Mouse (Mus musculus) thymus, adult 2 months (tissue): ENCODE measurements around the gene Ripply1. TPM values are rescaled to one million over a fixed set of nuclear protein-coding genes. Genes with fewer than 3 reads are reported as not detected.

Experiments
- DNase-seq: peaks from one replicate; pipeline ENCODE4 v3.0.0; 2021
- H3K27ac ChIP-seq: fragments of 200-500 bp; 2 replicates; pipeline ENCODE4 v1.5.1; 2012; ENCODE audit warnings: low read length, control low read depth; ENCODE audit not compliant: control insufficient read depth, insufficient read depth
- H3K27me3 ChIP-seq: fragments of 200-500 bp; 2 replicates; pipeline ENCODE4 v1.6.1; 2012; ENCODE audit warnings: mild to moderate bottlenecking, low read length, moderate library complexity, mixed read lengths; ENCODE audit not compliant: control insufficient read depth, insufficient read depth
- H3K36me3 ChIP-seq: fragments of 200-500 bp; 2 replicates; pipeline ENCODE4 v1.6.1; 2012; ENCODE audit warnings: mild to moderate bottlenecking, low read length, moderate library complexity; ENCODE audit not compliant: control insufficient read depth, insufficient read depth
- H3K4me1 ChIP-seq: fragments of 200-500 bp; replicated peaks from 2 replicates; pipeline ENCODE4 v1.6.1; 2012; ENCODE audit warnings: low read length; ENCODE audit not compliant: control insufficient read depth, insufficient read depth
- H3K4me3 ChIP-seq: fragments of 200-500 bp; 2 replicates; pipeline ENCODE4 v1.5.1; 2012; ENCODE audit warnings: mild to moderate bottlenecking, low read length, control low read depth, moderate library complexity; ENCODE audit not compliant: control insufficient read depth, insufficient read depth
- CTCF ChIP-seq: fragments of 200-500 bp; IDR thresholded peaks from 2 replicates; pipeline ENCODE4 v1.5.1; 2012; ENCODE audit warnings: mild to moderate bottlenecking, control low read depth, low read length, moderate library complexity, borderline replicate concordance; ENCODE audit not compliant: control insufficient read depth, poor library complexity, insufficient read depth; ENCODE audit errors: extremely low read depth
- POLR2A ChIP-seq: fragments of 200-500 bp; IDR thresholded peaks from 2 replicates; pipeline ENCODE4 v1.6.1; 2012; ENCODE audit warnings: mild to moderate bottlenecking, low read length, control low read depth, moderate library complexity; ENCODE audit not compliant: control insufficient read depth, poor library complexity, insufficient read depth; ENCODE audit errors: extremely low read depth
- WGBS: fragments of 180-500 bp; shearing (Covaris S2); methylation state at CpG from one replicate; pipeline ENCODE4 v1.1.7; 2018; 5-methylcytosine and 5-hydroxymethylcytosine counted together
- polyA plus RNA-seq: library from polyadenylated mRNA; depleted of rRNA; stranded (reverse); fragments of >200 nt; gene quantifications from 2 replicates; pipeline ENCODE4 v1.2.3, GENCODE M21; 2012; rRNA removed

Ripply1 gene
- polyA plus RNA-seq, 1 experiment = 0.22 TPM

DNA sequence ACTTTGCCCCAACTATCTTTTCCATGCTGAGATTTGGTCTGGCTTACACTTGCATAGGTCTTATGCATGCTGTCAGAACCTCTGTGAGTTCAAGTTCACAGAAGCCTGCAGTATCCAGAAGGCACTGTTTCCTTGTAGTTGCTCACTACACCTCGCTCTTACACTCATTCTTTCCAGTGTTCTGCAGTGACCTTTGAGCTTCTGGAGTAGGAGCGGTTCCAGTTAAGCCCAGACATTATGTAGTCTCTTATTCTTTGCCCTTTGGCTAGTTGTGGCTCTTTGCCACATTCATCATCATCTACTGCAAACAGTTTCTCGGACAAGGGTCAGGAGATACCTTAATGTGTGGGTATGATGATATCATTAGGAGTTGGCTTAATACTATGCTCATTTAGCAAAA is 51.6 kb downstream of the Ripply1 start:
- WGBS = 98% methylated on average over 3 of the region's 3 CpGs
- no peaks in the 10 kb centered on the region for H3K4me1 ChIP-seq
- no peak for TF ChIP-seq POLR2A
- TF ChIP-seq CTCF = no peak
- no peaks in the 10 kb centered on the region for H3K36me3 ChIP-seq
- H3K4me3 ChIP-seq = no peak overlapping the region
- no peak for DNase-seq
- no peaks in the 10 kb centered on the region for H3K27me3 ChIP-seq
- H3K27ac ChIP-seq = no peak overlapping the region

Other genes with a start within 250 kb of the Ripply1 start
- gene Rnf128, start 219.0 kb downstream of the Ripply1 start, polyA plus RNA-seq = 4.0 and 4.1 TPM in 2 replicates
- gene Tbc1d8b, start 97.4 kb downstream of the Ripply1 start, polyA plus RNA-seq = 1.1 and 1.2 TPM in 2 replicates
- not detected in 2 replicates for gene Gm15013, start 67.9 kb downstream of the Ripply1 start, polyA plus RNA-seq
- gene Cldn2, start 18.5 kb upstream of the Ripply1 start, polyA plus RNA-seq = 0.23 and 0.28 TPM in 2 replicates
- 1.5 and 1.6 TPM in 2 replicates for gene Morc4, start 89.3 kb upstream of the Ripply1 start, polyA plus RNA-seq
- gene Rbm41, start 216.2 kb upstream of the Ripply1 start, polyA plus RNA-seq = 0.98 and 1.3 TPM in 2 replicates